Mouse (Mus musculus) limb, embryonic 10.5 days (tissue): ENCODE data around the gene Gne. TPM values are rescaled to one million over a fixed set of nuclear protein-coding genes. Genes with fewer than 3 reads are reported as not detected.

Source experiments
- DNase-seq: peaks from one replicate; pipeline ENCODE4 v3.0.0-alpha.2; 2017; ENCODE audit warnings: low spot score
- H3K27ac ChIP-seq: fragments of 300-500 bp; sonication (generic); 2 replicates; pipeline ENCODE4 v1.5.1; 2016; ENCODE audit warnings: mild to moderate bottlenecking
- H3K27me3 ChIP-seq: fragments of 300-500 bp; sonication (generic); 2 replicates; pipeline ENCODE4 v1.6.1; 2016; ENCODE audit warnings: low read depth, mild to moderate bottlenecking; ENCODE audit not compliant: poor library complexity, severe bottlenecking
- H3K36me3 ChIP-seq: fragments of 300-500 bp; sonication (generic); 2 replicates; pipeline ENCODE4 v1.6.1; 2016; ENCODE audit warnings: mild to moderate bottlenecking, moderate library complexity
- H3K4me1 ChIP-seq: fragments of 300-500 bp; sonication (generic); 2 replicates; pipeline ENCODE4 v1.6.1; 2016
- H3K4me3 ChIP-seq: fragments of 300-500 bp; sonication (generic); 2 replicates; pipeline ENCODE4 v1.5.1; 2016; ENCODE audit warnings: mild to moderate bottlenecking, moderate library complexity
- H3K9me3 ChIP-seq: fragments of 300-500 bp; sonication (generic); replicated peaks from 2 replicates; pipeline ENCODE4 v1.6.1; 2016; ENCODE audit warnings: mild to moderate bottlenecking
- WGBS: fragments of 180-500 bp; shearing (Covaris S2); methylation state at CpG from one replicate; pipeline ENCODE4 v1.1.7; 2016; 5-methylcytosine and 5-hydroxymethylcytosine counted together
- polyA plus RNA-seq: library from polyadenylated mRNA; unstranded; fragments of >200 nt; fragmentation: Nextera tagmentation; extraction: Ambion mirVana; gene quantifications from 2 replicates; pipeline ENCODE4 v1.2.1, GENCODE M21; 2016

The Gne gene
- polyA plus RNA-seq, 1 experiment from 2014 or later, result 22.7 TPM

DNA sequence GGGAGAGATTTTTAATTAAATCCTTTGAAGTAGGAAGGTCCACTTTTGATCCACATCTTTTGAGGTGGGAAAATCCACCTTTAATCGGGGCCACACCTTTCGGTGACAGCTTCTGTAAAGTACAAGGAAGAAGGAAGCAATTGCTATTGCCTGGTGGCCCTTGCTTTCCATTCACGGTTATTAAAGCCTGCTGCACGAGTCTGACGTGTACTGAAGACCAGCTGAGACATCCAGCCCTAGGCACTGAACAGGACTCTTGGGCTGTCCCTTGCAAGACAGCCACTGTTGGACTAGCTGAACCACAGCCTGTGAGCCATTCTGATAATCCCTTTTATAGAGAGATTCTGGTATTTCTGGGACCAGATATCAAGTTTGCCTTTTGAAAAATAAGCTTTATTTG is 47.5 kb downstream of the Gne start:
- 85% methylated on average over 5 of the region's 5 CpGs for WGBS
- peaks cover 72% of the 10 kb centered on the region for H3K36me3 ChIP-seq
- DNase-seq, result no peak
- no peaks in the 10 kb centered on the region for H3K27me3 ChIP-seq
- no peak overlapping the region for H3K27ac ChIP-seq
- H3K9me3 ChIP-seq, result no peaks in the 10 kb centered on the region
- H3K4me1 ChIP-seq, result no peaks in the 10 kb centered on the region
- H3K4me3 ChIP-seq, result no peak overlapping the region

- Histone ChIP-seq H3K4me3 (no peak overlapping the region), H3K36me3 (peaks cover 78% of the 10 kb centered on the region), H3K27me3 (no peaks in the 10 kb centered on the region), H3K9me3 (no peaks in the 10 kb centered on the region), H3K4me1 (no peaks in the 10 kb centered on the region), H3K27ac (no peak overlapping the region)
- 96% methylated on average over 5 of the region's 5 CpGs for WGBS
- DNase-seq, result no peak
Measured at GRCm38 (mm10) chr4:44031521-44031920, 52.5 kb downstream of the Gne start.

- Histone ChIP-seq H3K27me3 (no peaks in the 10 kb centered on the region), H3K4me3 (no peak overlapping the region), H3K27ac (no peak overlapping the region), H3K9me3 (no peaks in the 10 kb centered on the region), H3K4me1 (no peaks in the 10 kb centered on the region), H3K36me3 (peaks cover 92% of the 10 kb centered on the region)
- 96% methylated on average over 15 of the region's 15 CpGs for WGBS
- no peak for DNase-seq
Measured at GRCm38 (mm10) chr4:44029661-44030066, 54.3 kb downstream of the Gne start.

GRCm38 (mm10) chr4:44028303-44029135 is 55.5 kb downstream of the Gne start:
- H3K4me1 ChIP-seq, result no peaks in the 10 kb centered on the region
- no peaks in the 10 kb centered on the region for H3K27me3 ChIP-seq
- no peak overlapping the region for H3K4me3 ChIP-seq
- peaks cover 100% of the 10 kb centered on the region for H3K36me3 ChIP-seq
- DNase-seq, result no peak
- 58% methylated on average over 16 of the region's 16 CpGs for WGBS
- H3K27ac ChIP-seq, result no peak overlapping the region
- no peaks in the 10 kb centered on the region for H3K9me3 ChIP-seq

- Histone ChIP-seq H3K27ac (no peak overlapping the region), H3K4me1 (no peaks in the 10 kb centered on the region), H3K27me3 (no peaks in the 10 kb centered on the region), H3K36me3 (peaks cover 100% of the 10 kb centered on the region), H3K9me3 (no peaks in the 10 kb centered on the region), H3K4me3 (no peak overlapping the region)
- no peak for DNase-seq
- WGBS, result 82% methylated on average over 6 of the region's 6 CpGs
Measured at GRCm38 (mm10) chr4:44025570-44025969, 58.4 kb downstream of the Gne start.

- Histone ChIP-seq H3K27ac (no peak overlapping the region), H3K4me3 (no peak overlapping the region), H3K27me3 (no peaks in the 10 kb centered on the region), H3K9me3 (no peaks in the 10 kb centered on the region), H3K4me1 (no peaks in the 10 kb centered on the region), H3K36me3 (peaks cover 100% of the 10 kb centered on the region)
- WGBS, result 99% methylated on average over 6 of the region's 6 CpGs
- no peak for DNase-seq
Measured at GRCm38 (mm10) chr4:44024241-44024640, 59.7 kb downstream of the Gne start.

- Histone ChIP-seq H3K27ac (no peak overlapping the region), H3K4me1 (no peaks in the 10 kb centered on the region), H3K27me3 (no peaks in the 10 kb centered on the region), H3K36me3 (peaks cover 100% of the 10 kb centered on the region), H3K4me3 (no peak overlapping the region), H3K9me3 (no peaks in the 10 kb centered on the region)
- no peak for DNase-seq
- 91% methylated on average over 9 of the region's 9 CpGs for WGBS
Measured at GRCm38 (mm10) chr4:44023681-44024080, 60.3 kb downstream of the Gne start.

DNA sequence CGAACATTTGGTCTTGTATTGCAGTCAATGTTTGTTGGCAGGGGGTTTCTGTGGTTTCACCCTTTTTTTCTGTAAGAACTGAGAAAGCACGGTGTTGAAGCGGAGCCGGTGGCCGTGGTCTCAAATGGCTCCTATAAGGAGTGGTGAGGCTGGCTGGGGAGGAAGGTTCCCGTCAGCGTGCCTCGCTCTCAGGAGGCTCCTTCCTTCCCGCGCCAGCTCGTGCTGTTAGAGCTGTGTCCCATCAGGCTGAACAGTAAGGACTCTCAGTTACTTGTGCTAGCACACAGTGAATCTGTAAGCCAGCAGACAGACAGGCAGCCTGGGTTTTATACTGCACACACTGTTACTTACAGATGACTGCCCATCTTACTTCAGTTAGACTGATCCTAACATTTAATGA is 61.2 kb downstream of the Gne start:
- Histone ChIP-seq H3K4me3 (no peak overlapping the region), H3K27ac (no peak overlapping the region), H3K27me3 (no peaks in the 10 kb centered on the region), H3K4me1 (no peaks in the 10 kb centered on the region), H3K9me3 (no peaks in the 10 kb centered on the region), H3K36me3 (peaks cover 98% of the 10 kb centered on the region)
- DNase-seq, result no peak
- 95% methylated on average over 11 of the region's 11 CpGs for WGBS

- H3K27ac ChIP-seq, result no peak overlapping the region
- H3K36me3 ChIP-seq, result peaks cover 94% of the 10 kb centered on the region
- H3K9me3 ChIP-seq, result no peaks in the 10 kb centered on the region
- no peak overlapping the region for H3K4me3 ChIP-seq
- no peaks in the 10 kb centered on the region for H3K27me3 ChIP-seq
- no peak for DNase-seq
- WGBS, result 87% methylated on average over 4 of the region's 4 CpGs
- H3K4me1 ChIP-seq, result no peaks in the 10 kb centered on the region
Measured at GRCm38 (mm10) chr4:44022323-44022722, 61.7 kb downstream of the Gne start.

DNA sequence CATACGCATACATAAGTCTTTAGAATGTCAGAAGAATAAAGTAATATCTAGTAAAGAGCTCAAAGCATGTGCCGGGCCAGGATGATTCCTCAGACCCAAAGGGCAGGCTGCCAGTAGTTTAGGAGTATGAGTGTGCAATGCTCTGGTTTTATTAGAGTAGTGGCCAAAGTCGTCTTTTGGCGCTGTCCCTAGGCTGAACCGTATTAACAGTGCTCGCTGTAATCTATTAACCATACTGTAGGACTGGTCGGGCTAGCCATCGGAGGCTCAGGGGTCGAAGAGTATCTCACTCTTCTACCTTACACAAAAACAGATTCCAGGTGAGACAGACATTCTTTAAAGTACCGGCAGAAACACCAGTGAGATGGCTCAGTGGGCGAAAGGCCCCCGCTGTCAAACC is 67.2 kb downstream of the Gne start:
- Histone ChIP-seq H3K4me1 (peaks cover 20% of the 10 kb centered on the region), H3K27me3 (no peaks in the 10 kb centered on the region), H3K27ac (no peak overlapping the region), H3K4me3 (no peak overlapping the region), H3K9me3 (no peaks in the 10 kb centered on the region), H3K36me3 (peaks cover 59% of the 10 kb centered on the region)
- DNase-seq, result no peak
- 95% methylated on average over 12 of the region's 12 CpGs for WGBS

DNA sequence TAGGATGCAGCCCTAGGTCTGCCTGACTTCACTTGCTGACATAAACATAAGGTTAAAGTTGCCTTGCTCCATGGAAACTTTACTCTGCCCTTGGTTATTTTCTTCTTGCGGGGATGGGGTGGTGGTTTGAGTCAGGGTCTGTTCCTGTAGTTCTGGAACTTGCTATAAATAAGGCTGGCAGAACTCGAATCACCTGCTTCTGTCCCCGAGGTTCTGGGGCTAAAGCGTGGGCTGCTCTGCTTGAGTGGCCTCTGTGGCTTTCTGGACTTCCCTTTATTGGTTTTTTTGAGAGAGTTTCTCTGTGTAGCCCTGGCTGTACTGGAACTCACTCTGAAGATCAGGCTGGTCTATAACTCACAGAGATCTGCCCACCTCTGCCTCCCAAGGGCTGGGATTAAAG is 67.9 kb downstream of the Gne start:
- H3K27me3 ChIP-seq, result no peaks in the 10 kb centered on the region
- H3K27ac ChIP-seq, result no peak overlapping the region
- H3K9me3 ChIP-seq, result no peaks in the 10 kb centered on the region
- no peak overlapping the region for H3K4me3 ChIP-seq
- WGBS, result 92% methylated on average over 4 of the region's 4 CpGs
- H3K36me3 ChIP-seq, result peaks cover 51% of the 10 kb centered on the region
- peaks cover 20% of the 10 kb centered on the region for H3K4me1 ChIP-seq
- no peak for DNase-seq

- Histone ChIP-seq H3K27ac (peak overlapping the region; percentile 85), H3K27me3 (no peaks in the 10 kb centered on the region), H3K4me1 (peaks cover 20% of the 10 kb centered on the region), H3K36me3 (peaks cover 26% of the 10 kb centered on the region), H3K9me3 (no peaks in the 10 kb centered on the region), H3K4me3 (peak overlapping the region; percentile 77)
- WGBS, result 30% methylated on average over 11 of the region's 11 CpGs
- no peak for DNase-seq
Measured at GRCm38 (mm10) chr4:44013391-44014070, 70.4 kb downstream of the Gne start.
